Mouse (Mus musculus) fibroblast of lung, adult 2 months (primary cell): ENCODE data around the gene Nme3.

Experiments used
- DNase-seq: peaks from one replicate; pipeline ENCODE4 v3.0.0-alpha.2; 2011; ENCODE audit warnings: low read depth

Nme3 gene

GRCm38 (mm10) chr17:24881738-24882440 is 14.4 kb upstream of the Nme3 start:
- DNase-seq = no peak

DNA sequence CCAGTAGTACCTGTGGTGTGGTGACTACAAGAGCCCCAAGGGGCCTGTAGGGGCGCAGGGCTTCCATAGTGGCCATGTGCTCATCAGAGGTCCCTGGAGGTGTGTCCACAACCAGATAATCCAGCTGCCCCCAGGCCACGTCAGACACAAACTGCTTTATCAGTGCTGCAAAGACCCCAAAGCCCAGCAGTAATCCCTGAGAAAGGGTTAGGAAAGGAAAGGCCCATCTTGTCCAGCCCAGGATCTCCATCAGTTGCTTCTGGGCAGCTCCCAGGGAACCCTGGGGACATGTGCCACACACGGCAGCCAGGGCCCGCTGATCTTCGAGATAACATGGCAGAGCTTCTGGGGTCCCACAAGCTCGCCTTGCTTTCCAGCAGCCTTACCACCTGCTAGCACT is 11.9 kb upstream of the Nme3 start:
- DNase-seq = no peak

DNA sequence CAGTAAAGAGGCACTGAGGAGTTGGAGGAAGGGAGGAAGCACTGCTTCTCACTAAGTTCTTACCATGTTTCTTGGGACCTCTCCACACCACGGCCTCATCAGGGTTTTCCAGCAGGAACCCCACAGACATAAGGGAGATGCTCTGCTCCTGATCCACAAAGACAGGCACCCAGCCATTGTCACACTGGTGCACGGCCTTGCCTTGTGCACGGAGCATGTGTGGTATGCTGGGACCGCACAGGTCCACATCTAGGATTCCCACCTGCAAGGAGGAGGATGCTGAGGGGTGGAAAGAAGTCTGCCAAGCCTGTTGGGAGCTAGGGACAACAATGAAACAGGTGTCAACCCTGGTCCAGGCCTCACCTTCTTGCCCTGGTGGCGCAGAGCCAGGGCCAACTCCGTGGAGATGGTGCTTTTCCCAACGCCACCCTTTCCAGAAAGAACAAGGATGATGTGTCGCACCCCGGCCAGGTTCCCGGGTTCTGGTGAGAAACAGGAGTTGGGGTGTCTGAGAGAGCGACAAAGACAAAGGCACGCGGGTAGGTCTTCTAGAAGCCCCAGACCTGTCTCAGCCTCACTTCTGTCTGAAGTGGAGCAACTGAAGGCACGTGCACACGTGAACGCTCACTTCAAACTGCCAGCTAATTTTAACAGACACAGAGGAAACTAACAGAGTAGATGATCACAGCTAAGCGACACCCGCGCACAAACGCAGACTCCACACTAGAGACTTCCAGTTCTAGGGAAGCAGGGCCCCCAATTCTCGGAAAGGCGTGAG is 10.8 kb upstream of the Nme3 start:
- DNase-seq = no peak

DNA sequence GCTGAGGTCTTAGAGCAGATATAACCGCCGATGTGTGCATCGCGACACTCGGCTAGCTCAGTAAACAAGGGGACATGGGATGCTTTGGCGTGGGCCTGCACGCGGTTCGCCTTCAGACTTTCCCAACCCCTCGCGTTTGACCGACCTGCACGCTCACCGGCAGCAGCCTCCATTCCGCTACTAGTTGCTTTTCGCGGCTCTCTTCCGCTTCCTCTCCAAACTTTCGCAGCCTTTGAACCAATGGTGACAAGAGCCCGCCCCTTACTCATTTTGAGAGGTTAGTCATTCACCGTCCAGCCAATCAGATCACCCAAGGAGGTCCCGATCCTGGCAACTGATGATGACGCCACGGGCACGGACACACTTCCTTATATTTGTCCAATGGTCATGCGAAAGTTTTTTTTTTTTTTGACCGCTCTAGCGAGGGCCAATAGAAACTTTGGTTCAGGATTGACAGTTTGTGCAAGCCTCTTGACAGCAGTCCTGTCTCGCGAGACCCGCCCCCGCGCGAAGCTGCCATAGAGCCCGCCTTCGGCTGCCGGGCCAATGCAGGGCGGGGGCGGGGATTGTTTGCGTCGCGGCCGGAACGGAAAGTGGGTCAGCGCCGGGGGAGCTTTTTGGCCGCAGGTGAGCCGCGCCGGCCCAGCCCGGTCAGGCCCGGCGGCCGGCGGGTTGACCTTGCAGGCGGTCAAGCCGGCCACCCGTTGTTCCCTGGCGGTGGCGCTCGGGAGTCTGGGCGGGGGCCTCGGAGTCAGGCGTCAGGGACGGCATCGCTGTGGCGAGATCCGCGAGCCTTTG is 10.0 kb upstream of the Nme3 start, which contains the start of the genes Nubp2 and Spsb3:
Gene Nubp2 (minus strand): TSS at position 216 of the 798 bp plus-strand sequence.
Gene Spsb3 (plus strand): TSS at position 510 of the 798 bp plus-strand sequence.
- peak; percentile 99 for DNase-seq

DNA sequence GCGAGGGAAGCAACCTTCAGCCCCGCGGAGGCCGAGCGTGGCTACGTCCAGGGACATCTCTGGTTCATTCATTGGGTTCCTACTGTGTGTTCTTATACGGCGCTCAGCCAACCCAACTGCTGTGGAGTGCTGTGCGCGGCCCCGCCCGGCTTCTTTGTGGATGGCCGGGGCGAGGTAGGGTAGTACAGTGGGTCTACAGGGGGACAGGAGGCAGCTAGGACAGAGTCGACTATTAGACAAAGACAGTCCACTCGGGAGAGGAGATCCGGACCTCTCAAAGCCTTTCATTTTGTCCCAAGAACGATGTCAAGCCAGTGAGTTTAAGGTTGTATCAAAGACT is 9.4 kb upstream of the Nme3 start:
- DNase-seq = no peak

- DNase-seq = no peak
These were observed 8.8 kb upstream of the Nme3 start for GRCm38 (mm10) chr17:24887291-24888080.

DNA sequence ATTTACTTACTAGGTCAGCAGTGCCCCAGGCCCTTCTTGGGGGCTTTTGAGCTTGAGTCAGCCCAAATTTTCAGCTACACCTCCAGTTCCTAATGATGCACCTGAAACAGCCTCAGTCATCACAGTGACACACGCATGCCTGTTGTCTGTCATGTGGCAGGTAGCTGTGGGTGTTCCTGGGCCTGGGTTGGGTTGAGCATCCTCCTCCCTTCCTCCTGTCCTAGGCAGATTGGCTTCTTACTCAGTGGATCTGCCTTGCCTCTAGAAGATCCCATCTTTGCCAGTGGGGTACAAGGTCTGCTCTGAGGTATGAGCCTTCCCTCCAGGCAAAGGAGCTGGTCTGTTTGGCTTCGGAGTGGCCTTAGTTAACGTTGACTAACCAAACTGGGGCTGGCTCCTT is 7.4 kb upstream of the Nme3 start:
- no peak for DNase-seq

DNA sequence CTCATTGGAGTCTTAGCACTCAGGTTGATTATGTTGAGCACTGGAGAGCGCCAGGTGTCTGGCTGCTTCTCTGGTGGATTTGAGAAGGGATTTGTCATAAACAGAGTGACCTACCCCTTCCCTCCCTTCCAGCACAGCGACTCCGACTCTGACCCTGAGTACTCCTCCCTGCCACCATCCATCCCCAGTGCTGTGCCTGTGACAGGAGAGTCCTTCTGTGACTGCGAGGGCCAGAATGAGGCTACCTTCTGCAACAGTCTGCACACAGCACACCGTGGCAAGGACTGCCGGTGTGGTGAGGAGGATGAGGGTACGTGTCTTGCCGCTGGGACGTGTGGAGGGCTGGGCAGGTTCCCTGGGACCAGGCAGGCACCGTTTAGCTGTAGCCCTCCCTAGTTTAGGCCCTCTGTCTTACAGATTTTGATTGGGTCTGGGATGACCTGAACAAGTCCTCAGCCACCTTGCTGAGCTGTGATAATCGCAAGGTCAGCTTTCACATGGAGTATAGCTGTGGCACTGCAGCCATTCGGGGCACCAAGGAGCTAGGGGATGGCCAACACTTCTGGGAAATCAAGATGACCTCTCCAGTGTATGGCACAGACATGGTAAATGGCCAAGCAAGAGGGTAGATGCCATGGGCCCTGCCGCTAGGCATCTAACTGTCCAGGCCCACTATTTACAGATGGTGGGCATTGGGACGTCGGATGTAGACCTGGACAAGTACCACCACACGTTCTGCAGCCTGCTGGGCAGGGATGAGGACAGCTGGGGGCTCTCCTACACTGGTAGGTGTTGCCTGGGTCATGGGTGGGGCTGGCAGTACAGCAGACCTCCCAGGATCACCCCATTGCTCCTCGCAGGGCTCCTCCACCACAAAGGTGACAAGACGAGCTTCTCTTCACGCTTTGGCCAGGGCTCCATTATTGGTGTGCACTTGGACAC is 5.9 kb upstream of the Nme3 start:
- no peak for DNase-seq

- DNase-seq = no peak
These were observed 5.0 kb upstream of the Nme3 start for GRCm38 (mm10) chr17:24891321-24891720.

GRCm38 (mm10) chr17:24892785-24893184 is 3.5 kb upstream of the Nme3 start:
- no peak for DNase-seq

DNA sequence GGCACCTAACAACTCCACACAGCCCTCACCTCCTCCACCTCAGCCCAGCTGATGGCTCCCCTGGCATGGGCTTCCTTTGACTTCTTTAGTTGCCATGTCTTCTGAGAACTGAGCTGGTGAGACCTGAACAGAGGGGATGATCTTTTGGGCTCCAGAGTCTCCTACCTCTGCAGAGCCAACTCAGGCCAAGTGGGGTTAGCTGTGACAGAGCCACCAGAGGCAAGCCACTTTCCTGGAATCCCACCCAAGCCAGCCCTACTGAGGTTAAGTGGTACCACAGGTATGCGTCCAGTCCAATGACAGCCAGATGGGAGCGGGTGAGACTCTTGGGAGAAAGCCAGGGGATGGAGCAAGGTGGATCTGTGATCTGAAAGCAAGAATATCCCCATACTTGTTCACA is 3.0 kb upstream of the Nme3 start:
- no peak for DNase-seq

DNA sequence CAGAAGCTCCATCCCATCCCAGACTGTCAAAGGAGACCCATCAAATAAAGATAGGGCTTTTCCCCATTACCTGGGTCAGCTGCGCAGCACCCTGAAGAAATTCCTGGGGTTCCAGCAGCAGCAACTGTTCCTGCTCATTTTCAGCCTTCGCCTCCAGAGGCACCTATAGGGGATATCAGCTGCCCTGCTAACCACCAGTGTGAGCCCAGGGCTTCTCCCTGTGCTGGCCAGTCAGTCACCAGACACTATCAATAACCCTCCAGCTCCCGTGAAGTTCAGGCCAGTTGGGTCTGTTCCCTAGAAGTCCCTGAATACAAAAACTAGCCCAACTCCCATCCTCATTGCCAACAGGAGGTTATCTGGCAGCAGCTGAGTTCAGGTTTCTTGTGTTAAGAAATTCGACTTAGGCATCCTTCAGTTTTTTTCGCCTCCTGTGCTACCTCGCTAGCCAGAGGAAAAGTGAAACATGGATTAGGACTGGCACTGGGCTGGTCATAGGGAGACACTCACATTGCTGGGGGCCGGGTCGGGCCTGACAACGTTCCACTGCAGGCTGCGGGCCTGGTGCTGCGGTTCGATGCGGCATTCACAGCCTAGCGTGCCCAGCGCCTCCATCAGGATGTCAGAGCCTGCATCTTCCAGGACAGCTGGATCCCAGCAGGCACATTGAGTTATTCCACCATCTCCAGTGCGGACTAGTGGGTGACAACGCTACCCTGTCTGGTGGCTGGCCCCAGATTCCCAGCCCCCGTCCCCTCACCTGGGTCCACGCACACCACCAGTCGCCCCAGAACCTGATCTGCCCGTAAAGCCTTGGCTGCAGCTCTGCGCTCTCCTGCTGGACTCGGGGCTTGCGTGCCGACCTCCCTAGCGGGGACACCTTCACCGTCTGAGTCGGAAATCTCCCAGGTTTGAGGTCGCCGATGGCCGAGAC is 2.0 kb upstream of the Nme3 start:
- DNase-seq = no peak

GRCm38 (mm10) chr17:24894995-24895547 is 1.2 kb upstream of the Nme3 start, which contains the start of the genes Eme2 and Mrps34:
Gene Eme2 (minus strand): TSS chr17:24895087.
Gene Mrps34 (plus strand): TSS chr17:24895116.
- DNase-seq = peak; percentile 60

DNA sequence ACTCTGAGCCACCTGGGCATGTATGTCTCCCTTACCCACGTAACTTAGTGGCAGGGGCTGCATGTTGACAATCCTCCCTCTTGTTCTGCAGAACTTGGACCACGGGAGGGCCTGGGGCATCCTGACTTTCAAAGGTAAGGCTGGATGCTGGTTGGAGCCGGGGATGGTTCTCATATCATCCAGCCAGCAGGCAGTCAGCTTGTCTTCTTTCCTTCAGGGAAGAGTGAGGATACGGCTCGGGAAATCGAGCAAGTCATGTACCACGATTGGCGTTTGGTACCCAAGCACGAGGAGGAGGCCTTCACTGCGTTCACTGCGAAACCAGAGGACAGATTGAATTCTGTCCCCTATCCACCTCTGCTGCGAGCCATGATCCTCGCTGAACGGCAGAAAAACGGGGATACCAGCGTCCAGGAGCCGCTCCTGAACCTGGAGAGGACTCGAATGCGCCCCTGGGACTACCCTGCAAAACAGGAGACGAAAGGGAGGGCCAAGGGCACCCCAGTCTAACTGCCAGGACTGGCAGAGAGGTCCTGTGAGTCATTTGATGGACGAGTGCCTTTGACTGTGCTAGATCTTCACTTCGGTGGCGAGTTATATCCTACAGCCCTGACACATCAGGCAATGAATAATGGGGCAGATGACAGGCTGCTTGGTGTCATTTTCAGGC is 594 bp upstream of the Nme3 start:
- no peak for DNase-seq

- DNase-seq = no peak
These were observed 631 bp downstream of the Nme3 start for GRCm38 (mm10) chr17:24896993-24897269.

DNA sequence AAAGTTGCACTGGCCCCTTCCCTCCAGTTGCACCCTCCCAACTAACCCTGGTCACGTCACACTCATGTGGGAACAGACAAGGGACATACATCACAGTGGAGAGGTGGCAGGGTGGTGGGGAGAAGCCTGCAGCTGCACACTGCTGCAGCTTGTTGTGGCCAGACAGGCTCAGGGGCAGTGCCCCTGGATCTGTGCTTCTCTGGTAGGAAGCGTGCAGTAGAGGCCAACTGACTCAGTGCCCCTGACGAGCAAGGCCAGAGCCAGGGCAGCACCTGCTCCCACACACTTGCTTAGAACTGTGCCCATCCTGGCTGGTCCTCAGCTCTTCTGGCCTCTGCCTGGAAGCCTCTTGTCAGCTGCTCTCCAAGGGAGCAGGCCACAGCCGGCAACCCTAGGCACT is 1.3 kb downstream of the Nme3 start:
- DNase-seq = no peak

- DNase-seq = no peak
These were observed 1.9 kb downstream of the Nme3 start for GRCm38 (mm10) chr17:24898041-24898854.

DNA sequence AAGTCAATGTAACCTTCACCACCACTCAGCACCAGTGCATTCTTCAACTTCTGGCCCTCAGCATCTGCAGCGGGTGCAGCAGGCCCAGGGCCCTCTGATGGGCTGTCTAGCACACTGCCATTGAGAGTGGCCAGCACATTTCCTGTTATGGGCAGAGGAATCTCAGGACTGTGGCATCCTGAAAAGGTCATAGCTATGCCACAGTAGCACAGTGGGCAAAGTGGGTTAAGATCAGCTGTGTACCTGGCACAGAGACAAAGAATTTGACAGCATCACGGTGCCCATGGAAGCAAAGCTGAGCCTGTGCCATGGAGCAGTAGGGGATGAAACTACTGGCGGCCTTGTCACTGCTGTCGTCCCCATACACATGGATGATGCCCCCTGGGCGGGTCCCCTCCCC is 2.9 kb downstream of the Nme3 start:
- DNase-seq = no peak
